Mouse (Mus musculus) fibroblast of lung, adult 2 months (primary cell): ENCODE measurements at regions not wholly inside any gene's neighbourhood (a gene's known extent, or its start where the extent isn't known, plus 50 kb on each side); places are given as distances from the start of the nearest gene placed in this dataset.
"Not testable (repeated sequence)": the region's sequence is repeated elsewhere in the genome, so short reads cannot be mapped to it uniquely, and the experiment has no call there.

Experiments used
- DNase-seq: peaks from one replicate; pipeline ENCODE4 v3.0.0-alpha.2; 2011; ENCODE audit warnings: low read depth

DNA sequence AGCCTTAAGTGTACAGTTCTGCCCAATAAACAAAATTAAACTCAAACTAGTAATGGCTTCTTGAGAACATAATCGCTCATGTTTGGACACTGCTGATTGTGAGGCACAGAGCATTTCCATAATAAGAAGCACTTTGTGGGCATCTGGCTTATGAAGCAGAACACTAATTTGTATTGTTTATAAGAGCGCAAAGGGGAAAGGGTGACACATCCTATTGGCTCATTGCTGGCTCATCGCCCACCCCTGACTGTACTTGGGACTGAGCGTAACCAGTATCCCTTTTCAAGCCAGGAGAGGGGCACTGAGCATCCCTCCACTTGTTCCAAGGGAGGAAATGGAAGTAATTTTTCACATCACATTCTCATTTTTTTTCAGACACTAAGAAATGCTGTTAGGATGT, 288.0 kb downstream of the Sfmbt2 start:
- no peak for DNase-seq

DNA sequence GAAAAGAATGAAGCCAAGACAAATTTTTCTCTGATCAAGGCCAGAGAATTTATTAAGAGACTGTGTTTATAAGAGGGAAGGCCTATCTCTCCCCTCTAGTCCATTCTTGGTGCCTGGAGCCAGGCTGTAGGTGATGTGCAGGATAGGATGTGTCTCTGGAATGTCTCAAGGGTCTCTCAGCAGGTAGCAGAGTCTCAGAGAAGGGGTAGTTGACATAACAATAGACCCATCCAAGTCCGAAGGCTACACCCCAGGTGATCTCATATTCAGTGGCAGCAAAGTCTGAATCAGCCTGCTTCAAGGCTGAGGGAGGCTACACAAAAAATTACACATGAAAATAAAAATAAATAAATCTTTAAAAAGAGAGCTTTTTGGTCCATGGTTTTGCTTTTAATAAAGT, 297.6 kb downstream of the Sfmbt2 start:
- not testable (repeated sequence) for DNase-seq

- DNase-seq, result no peak
Observed at GRCm38 (mm10) chr2:10670423-10671298, 300.4 kb downstream of the Sfmbt2 start.

DNA sequence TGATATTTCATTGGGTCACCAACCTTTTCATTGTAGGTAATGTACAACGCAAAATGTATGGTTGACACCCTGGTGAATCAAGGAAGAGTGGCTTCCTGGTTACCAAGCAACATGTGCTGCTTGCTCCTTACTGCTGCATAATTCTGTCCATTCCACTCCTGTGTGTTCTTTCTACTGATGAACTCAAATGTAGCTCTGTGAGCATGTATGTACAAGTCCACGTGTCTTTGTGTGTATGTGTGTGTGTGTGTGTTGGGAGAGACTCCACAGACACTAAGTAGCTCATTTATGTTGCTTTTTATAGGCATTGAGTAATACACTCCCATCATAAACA, 301.0 kb downstream of the Sfmbt2 start:
- no peak for DNase-seq

GRCm38 (mm10) chr2:10672196-10672595, 301.9 kb downstream of the Sfmbt2 start:
- no peak for DNase-seq

DNA sequence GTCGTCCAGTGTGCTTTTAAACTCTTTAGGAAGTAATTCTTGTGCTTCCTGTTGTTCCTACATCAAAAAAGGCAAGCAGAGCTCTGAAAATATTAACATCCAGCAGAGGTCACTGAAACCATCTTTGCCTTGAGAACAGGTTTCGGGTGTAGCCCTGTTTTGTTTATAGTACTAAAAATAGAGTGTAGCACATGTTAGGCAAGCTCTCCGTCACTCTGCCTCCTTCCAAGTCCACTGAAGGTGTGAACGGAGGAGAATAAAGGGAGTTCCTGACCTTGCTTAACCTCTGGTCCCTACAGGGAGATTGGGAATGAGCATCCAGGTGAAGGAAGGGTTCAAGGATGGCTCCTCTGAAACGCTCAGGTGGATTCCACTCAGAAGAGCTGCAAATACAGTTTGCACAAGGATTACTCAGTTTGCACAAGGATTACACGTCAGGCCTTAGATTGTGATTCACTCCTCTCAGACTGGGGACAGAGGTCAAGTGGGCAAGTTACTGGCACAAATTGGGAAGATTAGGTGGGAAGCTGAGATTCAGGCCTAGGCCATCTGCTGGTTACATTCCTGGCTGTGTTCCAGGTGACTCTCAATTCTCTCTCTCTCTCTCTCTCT, 304.5 kb downstream of the Sfmbt2 start:
- DNase-seq, result no peak

DNA sequence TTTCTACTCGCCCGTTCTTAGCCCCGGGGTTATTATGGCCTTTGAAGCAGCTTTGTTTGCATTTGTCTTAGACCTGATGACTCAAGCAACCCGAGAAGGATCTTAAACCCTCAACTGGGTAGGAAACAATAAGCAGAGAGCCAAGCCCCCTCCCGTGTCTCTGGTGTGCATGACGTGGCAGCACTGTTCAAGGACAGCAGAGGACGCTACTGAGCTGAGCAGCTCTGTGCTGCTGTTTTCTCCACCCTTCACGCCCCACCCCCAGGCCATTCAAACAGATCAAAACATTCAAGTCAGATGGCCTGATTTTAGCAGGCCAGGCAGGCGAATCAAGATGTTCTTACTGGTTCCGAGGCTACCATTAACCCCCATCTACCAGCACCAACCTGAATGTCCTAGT, 331.1 kb downstream of the Sfmbt2 start:
- DNase-seq, result no peak

GRCm38 (mm10) chr2:10718366-10718765, 348.1 kb downstream of the Sfmbt2 start:
- DNase-seq, result no peak

DNA sequence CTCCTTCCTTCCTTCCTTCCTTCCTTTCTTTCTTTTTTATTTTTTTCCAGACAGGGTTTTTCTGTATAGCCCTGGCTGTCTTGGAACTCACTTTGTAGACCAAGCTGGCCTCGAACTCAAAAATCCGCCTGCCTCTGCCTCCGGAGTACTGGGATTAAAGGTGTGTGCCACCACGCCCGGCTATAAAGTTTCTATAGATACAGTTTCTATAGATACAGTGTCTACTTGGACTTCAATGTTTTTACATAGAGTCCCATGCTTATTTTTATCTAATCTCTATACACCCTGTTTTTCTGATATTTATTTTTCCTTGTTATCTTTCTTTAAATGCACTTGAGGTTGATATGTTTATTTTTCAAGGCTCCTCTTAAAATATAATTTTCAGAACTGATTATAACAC, 364.0 kb downstream of the Sfmbt2 start:
- DNase-seq, result not testable (repeated sequence)

DNA sequence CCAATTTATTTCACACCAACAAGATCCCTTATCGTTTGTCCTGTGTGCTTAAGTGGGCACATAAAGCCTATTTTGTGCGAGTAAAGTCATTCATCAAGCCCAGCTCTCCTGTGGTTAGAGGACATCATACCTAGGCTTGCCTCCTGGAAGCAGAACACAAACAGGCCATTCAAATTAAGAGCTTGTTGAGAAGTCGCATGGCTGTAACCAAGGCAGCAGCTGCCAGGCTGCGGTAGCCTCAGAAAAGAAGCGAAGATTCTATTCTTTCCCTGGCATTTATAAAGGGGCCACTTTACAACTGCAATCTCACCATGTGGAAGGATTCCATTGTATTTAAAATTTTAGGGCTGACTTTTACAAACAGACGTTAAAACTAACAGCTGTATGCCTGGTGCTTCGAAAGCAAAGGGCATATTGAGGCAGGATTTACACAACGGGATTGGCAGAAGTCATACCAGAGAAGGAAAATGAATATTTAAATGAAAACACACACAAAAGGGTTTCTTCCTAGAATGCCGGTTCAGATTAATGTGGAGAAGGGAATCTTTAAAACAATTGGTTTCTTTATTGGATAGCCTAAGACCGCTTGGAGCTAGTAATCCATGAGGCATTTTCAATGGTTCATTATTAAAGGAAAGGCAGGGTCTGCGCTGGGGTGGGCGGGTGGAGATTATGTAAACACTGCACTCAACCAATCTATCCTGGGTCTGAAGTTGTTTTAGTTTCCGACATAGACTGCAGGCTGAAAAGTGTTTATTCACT, 366.6 kb downstream of the Sfmbt2 start:
- no peak for DNase-seq

DNA sequence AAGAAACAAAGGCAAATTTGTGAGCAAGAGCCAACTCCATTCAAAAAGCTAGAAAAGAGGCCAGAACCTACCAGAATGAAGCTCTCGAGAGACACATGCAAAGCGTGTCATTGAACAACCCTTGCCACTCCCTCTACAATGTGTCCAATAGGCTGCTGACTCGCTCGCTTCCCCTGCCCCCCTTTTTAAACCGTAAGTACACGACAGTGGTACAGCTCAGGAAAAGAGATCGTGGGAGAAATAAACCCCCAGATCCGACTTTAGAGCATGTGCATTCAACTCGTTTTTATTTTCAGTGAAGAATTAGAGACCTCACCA, 367.1 kb downstream of the Sfmbt2 start:
- DNase-seq, result no peak

- no peak for DNase-seq
Observed at GRCm38 (mm10) chr2:10745127-10745526, 374.8 kb downstream of the Sfmbt2 start.

GRCm38 (mm10) chr2:10755375-10755774, 385.1 kb downstream of the Sfmbt2 start:
- DNase-seq, result no peak

GRCm38 (mm10) chr2:10757202-10757840, 387.0 kb downstream of the Sfmbt2 start:
- no peak for DNase-seq

GRCm38 (mm10) chr2:10757886-10758285, 387.6 kb downstream of the Sfmbt2 start:
- DNase-seq, result no peak

DNA sequence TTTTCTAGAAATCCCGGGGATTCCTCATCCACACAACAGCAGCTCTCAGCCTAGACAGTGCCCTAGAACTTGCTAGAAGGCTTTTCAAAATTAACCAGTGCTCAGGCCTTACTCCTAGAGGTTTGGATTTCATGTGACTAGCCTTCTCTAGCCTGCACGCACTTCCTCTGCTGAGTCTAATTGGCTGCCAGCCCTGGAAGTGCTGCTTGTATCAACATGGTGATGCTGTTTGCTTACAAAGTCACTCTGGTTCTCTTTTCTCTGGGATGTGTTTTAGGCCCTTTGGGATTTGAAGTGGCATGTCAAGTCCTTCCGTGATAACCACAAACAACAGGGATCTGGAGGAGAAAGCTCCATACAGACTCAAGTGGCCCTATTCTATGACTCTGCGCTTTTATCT, 391.9 kb downstream of the Sfmbt2 start:
- DNase-seq, result no peak

DNA sequence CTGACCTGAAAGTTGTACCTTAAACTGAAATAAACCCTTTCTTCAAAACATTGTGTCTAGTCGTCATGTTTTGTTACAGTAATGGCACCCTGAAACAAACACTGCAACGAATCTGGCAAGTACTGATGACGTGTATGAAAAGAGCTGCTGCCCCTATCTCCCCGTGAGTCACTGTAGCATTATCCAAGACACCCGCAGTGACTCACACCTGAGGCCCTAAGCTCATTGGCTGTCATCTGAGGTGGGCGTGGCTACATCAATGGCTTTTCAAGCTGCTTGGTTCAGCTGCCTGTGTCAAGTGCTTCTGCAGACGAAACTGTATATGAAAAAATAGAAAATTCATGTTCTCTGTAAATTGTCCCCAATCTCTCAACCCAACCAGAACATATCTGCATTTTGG, 388.8 kb upstream of the Prkcq start:
- DNase-seq, result no peak

GRCm38 (mm10) chr2:10783594-10783993, 388.3 kb upstream of the Prkcq start:
- DNase-seq, result no peak

GRCm38 (mm10) chr2:10784266-10784665, 387.6 kb upstream of the Prkcq start:
- DNase-seq, result no peak

- DNase-seq, result no peak
Observed at GRCm38 (mm10) chr2:10785156-10785555, 386.8 kb upstream of the Prkcq start.

DNA sequence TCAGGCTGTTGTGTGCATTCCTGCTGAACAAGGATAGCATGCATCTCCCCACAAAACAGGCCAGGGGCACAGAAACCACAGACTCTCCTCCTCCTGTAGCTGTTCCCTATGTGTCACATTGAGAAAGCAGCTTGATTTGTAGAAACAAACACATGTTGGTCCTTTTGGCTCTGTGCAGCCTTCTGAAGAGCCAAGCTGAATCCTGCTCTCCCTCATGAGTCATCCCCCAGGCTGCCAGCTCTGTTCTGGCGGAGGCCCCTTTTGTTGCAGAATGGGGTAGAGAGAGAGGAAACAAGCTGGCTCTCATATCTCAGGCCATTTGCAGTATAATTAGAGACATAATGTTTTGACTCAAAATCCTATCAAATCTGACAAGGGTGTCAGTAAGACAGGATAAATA, 383.4 kb upstream of the Prkcq start:
- peak; percentile 42 for DNase-seq

DNA sequence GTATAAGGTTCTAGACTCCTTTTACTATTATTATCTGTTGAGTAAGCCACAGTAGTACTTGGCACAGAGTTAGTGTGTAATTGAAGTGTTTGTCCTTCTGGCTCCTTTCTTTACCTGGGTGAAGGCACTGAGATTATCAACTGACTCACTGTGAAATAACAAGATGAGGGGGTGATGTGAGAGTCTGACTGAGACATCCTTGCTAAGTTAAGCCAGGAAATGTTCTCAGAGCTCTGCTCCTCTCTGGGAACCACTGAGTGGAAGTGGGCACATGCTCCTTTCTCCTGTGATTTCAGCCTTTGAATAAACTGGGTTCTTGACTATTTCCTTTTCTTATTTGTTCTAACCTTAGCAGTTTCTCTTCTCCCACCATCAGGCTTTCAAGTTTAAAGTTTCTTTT, 380.7 kb upstream of the Prkcq start:
- DNase-seq, result no peak

- no peak for DNase-seq
Observed at GRCm38 (mm10) chr2:10816374-10816773, 355.5 kb upstream of the Prkcq start.
